ENCODE assay signal across 20 mouse cellular contexts in genomic region chr13:23765172-23765513, GRCm38 (mm10). TPM values are rescaled to one million over a fixed set of nuclear protein-coding genes. Genes with fewer than 3 reads are reported as not detected.
DNase-seq lines count a peak whose midpoint lies in the region; ATAC-seq and TF ChIP-seq lines count a peak whose summit lies in the region.
"Had no signal": no experiment of that assay in that cellular context is flagged by ENCODE, and none has a peak within 500 bp of the region (broad histone marks: within the 10 kb centered on the region; RNA-seq: fewer than 3 reads in every experiment).

No protein-coding gene starts in this region.

- peak overlapping the region; percentile 22; the same call in 1 of the 2 replicates for H3K27ac ChIP-seq in heart, embryonic 11.5 days (ENCODE audit: low read depth, low read length)
- peak overlapping the region; percentile 50; the same call in 1 of the 2 replicates for H3K27ac ChIP-seq in testis, adult 2 months (ENCODE audit: control insufficient read depth, insufficient read depth, low read depth, low read length)
- H3K27ac ChIP-seq in limb, embryonic 10.5 days: 0 out of 2 replicates have a peak overlapping the region, but pooled peaks have one; percentile 92

- no peak for TF ChIP-seq POLR2A in testis, adult 2 months (IDR thresholded peaks at IDR 0.05; ENCODE audit: control insufficient read depth, low read depth, low read length)

- ATAC-seq in heart, embryonic 11.5 days (replicated peaks; ENCODE audit: insufficient number of reproducible peaks, low FRiP score, low TSS enrichment): no peak
- ATAC-seq: Patski had no signal

- peaks cover 13% of the 10 kb centered on the region for H3K4me1 ChIP-seq in heart, embryonic 11.5 days (ENCODE audit: control insufficient read depth, insufficient read depth, low read length)
- peaks cover 9% of the 10 kb centered on the region for H3K4me1 ChIP-seq in testis, adult 2 months (ENCODE audit: control insufficient read depth, insufficient read depth, low read length)
- peaks cover 28% of the 10 kb centered on the region for H3K4me1 ChIP-seq in limb, embryonic 10.5 days

- DNase-seq in heart, adult 18-20 months: no peak
- DNase-seq in testis, postnatal 14 days (ENCODE audit: low spot score): no peak
- DNase-seq in limb, embryonic 10.5 days (ENCODE audit: low spot score): no peak
- DNase-seq in adrenal gland, postnatal 36 days: no peak
- DNase-seq in urinary bladder, postnatal 25 days (ENCODE audit: low spot score): no peak
- no peak for DNase-seq in spleen, adult 12 weeks (ENCODE audit: low spot score)
- DNase-seq: cerebellum, adult 8-10 months; gastrocnemius, postnatal 36 days; heart, postnatal 10 days; layer of hippocampus, adult 9-11 months; lung, postnatal 36 days; midbrain, embryonic 14.5 days; right cerebral cortex, adult 18-20 months had no signal

- H3K36me3 ChIP-seq in heart, embryonic 11.5 days (ENCODE audit: control insufficient read depth, insufficient read depth, low read length): no peaks in the 10 kb centered on the region
- no peaks in the 10 kb centered on the region for H3K36me3 ChIP-seq in testis, adult 2 months (ENCODE audit: control insufficient read depth, insufficient read depth, low read length)
- H3K36me3 ChIP-seq in limb, embryonic 10.5 days: no peaks in the 10 kb centered on the region

- H3K4me2 ChIP-seq in heart, embryonic 11.5 days: peak overlapping the region; percentile 95

- no peak for TF ChIP-seq CTCF in testis, adult 2 months (IDR thresholded peaks at IDR 0.05; ENCODE audit: control insufficient read depth, insufficient read depth, insufficient replicate concordance, low read depth, low read length)

- H3K9ac ChIP-seq in heart, embryonic 11.5 days (ENCODE audit: low read depth, low read length): no peak overlapping the region

- WGBS in heart, embryonic 11.5 days (ENCODE audit: insufficient replicate concordance): 58% methylated on average over 1 of the region's 1 CpGs
- WGBS in limb, embryonic 10.5 days: 74% methylated on average over 1 of the region's 1 CpGs

- no peaks in the 10 kb centered on the region for H3K27me3 ChIP-seq in heart, embryonic 11.5 days (ENCODE audit: control insufficient read depth, insufficient read depth, low read length)
- H3K27me3 ChIP-seq in testis, adult 2 months (ENCODE audit: control insufficient read depth, insufficient read depth, low read length): no peaks in the 10 kb centered on the region
- no peaks in the 10 kb centered on the region for H3K27me3 ChIP-seq in limb, embryonic 10.5 days (ENCODE audit: low read depth, poor library complexity, severe bottlenecking)
- H3K27me3 ChIP-seq: Patski had no signal

- H3K4me3 ChIP-seq in heart, embryonic 11.5 days (ENCODE audit: low read depth, low read length): no peak overlapping the region
- H3K4me3 ChIP-seq in testis, adult 2 months (ENCODE audit: control insufficient read depth, low read depth, low read length): no peak overlapping the region
- peak overlapping the region; percentile 59 for H3K4me3 ChIP-seq in limb, embryonic 10.5 days

- H3K9me3 ChIP-seq in heart, embryonic 11.5 days (replicated peaks; ENCODE audit: control insufficient read depth, low read length): no peaks in the 10 kb centered on the region
- no peaks in the 10 kb centered on the region for H3K9me3 ChIP-seq in limb, embryonic 10.5 days (replicated peaks)

RNA-seq across cellular contexts. Expression of gene Hist1h1a, which starts 1.7 kb away (rescaled TPM):
- polyA plus RNA-seq in heart, embryonic 11.5 days (2014; fragmentation: Nextera tagmentation; extraction: Ambion mirVana): 0.31 and 0.67 TPM in 2 replicates
- total RNA-seq in heart, adult 18-20 months (2021): 1 to 10 TPM; 4.3 to 5.4 TPM
- 2.9 and 4.3 TPM in 2 replicates for polyA plus RNA-seq in testis, adult 2 months (2012; rRNA removed)
- 2.1 and 4.0 TPM in 2 replicates for polyA plus RNA-seq in limb, embryonic 10.5 days (2016; fragmentation: Nextera tagmentation; extraction: Ambion mirVana)
- 10 to 100 TPM; 35.0 to 39.8 TPM for total RNA-seq in adrenal gland, postnatal 36 days (2021)
- polyA plus RNA-seq: midbrain, embryonic 14.5 days; neural tube, embryonic 14.5 days had no signal

RNA-seq across cellular contexts. Expression of gene Hist1h3a, which starts 3.0 kb away (rescaled TPM):
- polyA plus RNA-seq in heart, embryonic 11.5 days (2014; fragmentation: Nextera tagmentation; extraction: Ambion mirVana): 2.5 and 4.0 TPM in 2 replicates
- 10 to 100 TPM in 1 of 2 experiments, 1 to 10 TPM in 1; 7.5 to 10.7 TPM for total RNA-seq in heart, adult 18-20 months (2021)
- 29.4 and 33.4 TPM in 2 replicates for polyA plus RNA-seq in testis, adult 2 months (2012; rRNA removed)
- 3.0 and 5.3 TPM in 2 replicates for polyA plus RNA-seq in limb, embryonic 10.5 days (2016; fragmentation: Nextera tagmentation; extraction: Ambion mirVana)
- 10 to 100 TPM; 55.1 to 59.3 TPM for total RNA-seq in adrenal gland, postnatal 36 days (2021)

RNA-seq across cellular contexts. Expression of gene Hist1h4a, which starts 4.1 kb away (rescaled TPM):
- polyA plus RNA-seq in heart, embryonic 11.5 days (2014; fragmentation: Nextera tagmentation; extraction: Ambion mirVana): 1.0 TPM in 1 of 2 replicates, not detected in the other
- 1 to 10 TPM; 5.4 to 6.4 TPM for total RNA-seq in heart, adult 18-20 months (2021)
- polyA plus RNA-seq in testis, adult 2 months (2012; rRNA removed): 83.8 and 94.1 TPM in 2 replicates
- polyA plus RNA-seq in limb, embryonic 10.5 days (2016; fragmentation: Nextera tagmentation; extraction: Ambion mirVana): 0.51 and 0.62 TPM in 2 replicates
- total RNA-seq in adrenal gland, postnatal 36 days (2021): 10 to 100 TPM; 59.8 to 61.2 TPM
- polyA plus RNA-seq: kidney, postnatal 0 days; neural tube, embryonic 14.5 days had no signal

RNA-seq across cellular contexts. Expression of gene Trim38, which starts 4.6 kb away (rescaled TPM):
- polyA plus RNA-seq in heart, embryonic 11.5 days (2014; fragmentation: Nextera tagmentation; extraction: Ambion mirVana): 0.24 TPM in 1 of 2 replicates, not detected in the other
- total RNA-seq in heart, adult 18-20 months (2021): under 1 TPM in 1 of 2 experiments, not detected in 1; 0.21 TPM
- 2.1 and 2.5 TPM in 2 replicates for polyA plus RNA-seq in testis, adult 2 months (2012; rRNA removed)
- not detected in 2 replicates for polyA plus RNA-seq in limb, embryonic 10.5 days (2016; fragmentation: Nextera tagmentation; extraction: Ambion mirVana)
- under 1 TPM; 0.16 to 0.23 TPM for total RNA-seq in adrenal gland, postnatal 36 days (2021)
- total RNA-seq: gastrocnemius, postnatal 36 days; heart, postnatal 10 days; left cerebral cortex, postnatal 25 days had no signal
- polyA plus RNA-seq: kidney, postnatal 0 days; midbrain, embryonic 14.5 days; neural tube, embryonic 14.5 days; Patski; thymus, postnatal 0 days had no signal

RNA-seq across cellular contexts. Expression of gene Hist1h4b, which starts 8.3 kb away (rescaled TPM):
- polyA plus RNA-seq in heart, embryonic 11.5 days (2014; fragmentation: Nextera tagmentation; extraction: Ambion mirVana): 2.2 and 2.7 TPM in 2 replicates
- total RNA-seq in heart, adult 18-20 months (2021): 10 to 100 TPM in 1 of 2 experiments, 1 to 10 TPM in 1; 9.6 to 10.9 TPM
- 2.4 and 2.5 TPM in 2 replicates for polyA plus RNA-seq in testis, adult 2 months (2012; rRNA removed)
- 4.4 and 5.9 TPM in 2 replicates for polyA plus RNA-seq in limb, embryonic 10.5 days (2016; fragmentation: Nextera tagmentation; extraction: Ambion mirVana)
- total RNA-seq in adrenal gland, postnatal 36 days (2021): 100 to 1,000 TPM; 115 to 122 TPM

Comparison
In these comparisons a context has a peak if more than half of its experiments do, and no peak if none do; other contexts are left out.
1. H3K27ac ChIP-seq: peak in every context shown above with its lines; median percentile 92 in limb, embryonic 10.5 days; 50 in testis, adult 2 months; 22 in heart, embryonic 11.5 days.
2. RNA of gene Hist1h4a, which starts 4.1 kb away (polyA plus RNA-seq): 83.8 to 94.1 TPM in testis, adult 2 months; 0.51 to 0.62 TPM in limb, embryonic 10.5 days and 1.0 TPM in heart, embryonic 11.5 days; every median in the first group is over 10 times any median in the second.